Mouse (Mus musculus): ENCODE measurements around the gene Mboat2. TPM values are rescaled to one million over a fixed set of nuclear protein-coding genes. Genes with fewer than 3 reads are reported as not detected.

Mboat2 gene
- 33.7 and 34.4 TPM in 2 replicates for polyA plus RNA-seq (2014; fragmentation: Nextera tagmentation; extraction: Ambion mirVana)

DNA sequence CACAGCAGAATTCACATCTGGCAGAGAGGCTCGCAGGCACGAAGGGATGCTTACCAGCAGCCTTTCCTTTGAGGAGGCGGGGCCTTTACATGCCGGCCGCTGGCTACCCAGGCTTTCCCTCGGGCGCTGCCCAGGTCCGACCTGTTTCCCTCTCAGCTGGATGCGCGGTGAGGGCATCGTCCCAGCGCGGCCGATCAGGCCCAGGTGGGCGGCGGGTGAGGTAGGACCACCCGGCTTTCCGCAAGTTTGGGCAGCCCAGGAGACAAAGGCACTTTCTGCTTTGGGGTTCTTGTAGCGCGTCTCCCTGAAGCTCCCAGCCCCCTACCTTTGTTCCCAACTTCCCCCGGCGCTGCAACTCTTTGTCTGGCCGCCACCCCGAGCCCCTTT, at the start of gene Mboat2:
Mboat2 (plus strand) TSS at position 114 of the 387 bp plus-strand sequence.
- H3K4me1 ChIP-seq (ENCODE audit: control insufficient read depth in 2 of 2, insufficient read depth in 2 of 2, low read length in 2 of 2), result peaks cover 0 to 30% of the 10 kb centered on the region in 2 experiments; a peak in 3 of 4 replicates
- H3K4me2 ChIP-seq (ENCODE audit: low read length), result peak within 1 kb of the TSS; percentile 83
- H3K27me3 ChIP-seq (ENCODE audit: control insufficient read depth, insufficient read depth, low read length), result no peaks in the 10 kb centered on the region
- ATAC-seq (ENCODE audit: insufficient number of reproducible peaks, insufficient read depth, low FRiP score, low read depth), result peak; percentile 23
- H3K9ac ChIP-seq (ENCODE audit: low read length), result peak within 1 kb of the TSS; percentile 88
- H3K9me3 ChIP-seq (ENCODE audit: control insufficient read depth, low read length), result no peaks in the 10 kb centered on the region
- peak within 1 kb of the TSS; percentile 81 to 93 for H3K27ac ChIP-seq (replicated peaks in 1 of 2; ENCODE audit: control insufficient read depth in 1 of 2, insufficient read depth in 1 of 2, low read depth in 2 of 2, low read length in 2 of 2)
- peak within 1 kb of the TSS; percentile 87 to 96 for H3K4me3 ChIP-seq (ENCODE audit: control insufficient read depth in 1 of 2, insufficient read depth in 1 of 2, low read depth in 1 of 2, low read length in 2 of 2)
- WGBS, result 0% methylated on average over 22 of the region's 24 CpGs
- no peaks in the 10 kb centered on the region for H3K36me3 ChIP-seq (ENCODE audit: control insufficient read depth, insufficient read depth, low read length)

- Histone ChIP-seq H3K4me3 (ENCODE audit: control insufficient read depth in 1 of 2, insufficient read depth in 1 of 2, low read depth in 1 of 2, low read length in 2 of 2) (no peak overlapping the region), H3K4me1 (ENCODE audit: control insufficient read depth in 2 of 2, insufficient read depth in 2 of 2, low read length in 2 of 2) (no peaks in the 10 kb centered on the region), H3K27ac (replicated peaks in 1 of 2; ENCODE audit: control insufficient read depth in 1 of 2, insufficient read depth in 1 of 2, low read depth in 2 of 2, low read length in 2 of 2) (no peak overlapping the region), H3K9me3 (ENCODE audit: control insufficient read depth, low read length) (no peaks in the 10 kb centered on the region), H3K9ac (ENCODE audit: low read length) (no peak overlapping the region), H3K4me2 (ENCODE audit: low read length) (no peak overlapping the region), H3K27me3 (ENCODE audit: control insufficient read depth, insufficient read depth, low read length) (no peaks in the 10 kb centered on the region), H3K36me3 (ENCODE audit: control insufficient read depth, insufficient read depth, low read length) (no peaks in the 10 kb centered on the region)
- no peak for ATAC-seq (ENCODE audit: insufficient number of reproducible peaks, insufficient read depth, low FRiP score, low read depth)
- 75% methylated on average over 4 of the region's 4 CpGs for WGBS
These were observed 46.9 kb upstream of the Mboat2 start for GRCm38 (mm10) chr12:24783735-24784134.

DNA sequence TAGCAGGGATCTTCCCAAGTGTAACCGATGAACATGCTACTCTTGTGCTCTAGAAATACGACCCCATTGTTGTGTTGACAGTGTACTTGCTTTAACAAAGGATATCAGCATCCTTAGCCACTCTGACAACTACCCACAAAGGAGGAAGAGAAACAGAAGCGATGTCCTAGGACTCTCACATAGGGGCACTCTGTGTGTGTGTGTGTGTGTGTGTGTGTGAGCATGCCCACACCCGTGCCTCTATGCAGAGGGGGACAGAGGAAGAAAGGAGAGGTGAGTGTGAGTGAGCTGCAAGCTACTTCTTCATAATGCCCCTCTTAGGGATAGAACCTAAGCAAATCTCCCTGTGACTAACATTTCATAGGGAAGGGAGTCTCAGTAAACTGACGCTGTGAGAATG, 44.8 kb upstream of the Mboat2 start:
- no peak for ATAC-seq (ENCODE audit: insufficient number of reproducible peaks, insufficient read depth, low FRiP score, low read depth)
- Histone ChIP-seq H3K4me1 (ENCODE audit: control insufficient read depth in 2 of 2, insufficient read depth in 2 of 2, low read length in 2 of 2) (no peaks in the 10 kb centered on the region), H3K4me2 (ENCODE audit: low read length) (no peak overlapping the region), H3K9ac (ENCODE audit: low read length) (no peak overlapping the region), H3K4me3 (ENCODE audit: control insufficient read depth in 1 of 2, insufficient read depth in 1 of 2, low read depth in 1 of 2, low read length in 2 of 2) (no peak overlapping the region), H3K36me3 (ENCODE audit: control insufficient read depth, insufficient read depth, low read length) (no peaks in the 10 kb centered on the region), H3K27ac (replicated peaks in 1 of 2; ENCODE audit: control insufficient read depth in 1 of 2, insufficient read depth in 1 of 2, low read depth in 2 of 2, low read length in 2 of 2) (no peak overlapping the region), H3K27me3 (ENCODE audit: control insufficient read depth, insufficient read depth, low read length) (no peaks in the 10 kb centered on the region), H3K9me3 (ENCODE audit: control insufficient read depth, low read length) (no peaks in the 10 kb centered on the region)
- 72% methylated on average over 5 of the region's 5 CpGs for WGBS

- H3K36me3 ChIP-seq (ENCODE audit: control insufficient read depth, insufficient read depth, low read length), result no peaks in the 10 kb centered on the region
- no peaks in the 10 kb centered on the region for H3K9me3 ChIP-seq (ENCODE audit: control insufficient read depth, low read length)
- H3K4me2 ChIP-seq (ENCODE audit: low read length), result no peak overlapping the region
- no peak overlapping the region for H3K27ac ChIP-seq (replicated peaks in 1 of 2; ENCODE audit: control insufficient read depth in 1 of 2, insufficient read depth in 1 of 2, low read depth in 2 of 2, low read length in 2 of 2)
- no peak overlapping the region for H3K9ac ChIP-seq (ENCODE audit: low read length)
- 40% methylated on average over 4 of the region's 4 CpGs for WGBS
- H3K4me3 ChIP-seq (ENCODE audit: control insufficient read depth in 1 of 2, insufficient read depth in 1 of 2, low read depth in 1 of 2, low read length in 2 of 2), result no peak overlapping the region
- no peaks in the 10 kb centered on the region for H3K27me3 ChIP-seq (ENCODE audit: control insufficient read depth, insufficient read depth, low read length)
- no peaks in the 10 kb centered on the region for H3K4me1 ChIP-seq (ENCODE audit: control insufficient read depth in 2 of 2, insufficient read depth in 2 of 2, low read length in 2 of 2)
- ATAC-seq (ENCODE audit: insufficient number of reproducible peaks, insufficient read depth, low FRiP score, low read depth), result no peak
These were observed 44.4 kb upstream of the Mboat2 start for GRCm38 (mm10) chr12:24786316-24786715.

GRCm38 (mm10) chr12:24789659-24790058, 41.0 kb upstream of the Mboat2 start:
- H3K27me3 ChIP-seq (ENCODE audit: control insufficient read depth, insufficient read depth, low read length), result no peaks in the 10 kb centered on the region
- H3K4me1 ChIP-seq (ENCODE audit: control insufficient read depth in 2 of 2, insufficient read depth in 2 of 2, low read length in 2 of 2), result no peaks in the 10 kb centered on the region
- H3K27ac ChIP-seq (replicated peaks in 1 of 2; ENCODE audit: control insufficient read depth in 1 of 2, insufficient read depth in 1 of 2, low read depth in 2 of 2, low read length in 2 of 2), result no peak overlapping the region
- H3K9ac ChIP-seq (ENCODE audit: low read length), result no peak overlapping the region
- no peaks in the 10 kb centered on the region for H3K36me3 ChIP-seq (ENCODE audit: control insufficient read depth, insufficient read depth, low read length)
- ATAC-seq (ENCODE audit: insufficient number of reproducible peaks, insufficient read depth, low FRiP score, low read depth), result no peak
- H3K4me2 ChIP-seq (ENCODE audit: low read length), result no peak overlapping the region
- H3K4me3 ChIP-seq (ENCODE audit: control insufficient read depth in 1 of 2, insufficient read depth in 1 of 2, low read depth in 1 of 2, low read length in 2 of 2), result no peak overlapping the region
- WGBS, result 77% methylated on average over 1 of the region's 1 CpGs
- H3K9me3 ChIP-seq (ENCODE audit: control insufficient read depth, low read length), result no peaks in the 10 kb centered on the region

- H3K9me3 ChIP-seq (ENCODE audit: control insufficient read depth, low read length), result no peaks in the 10 kb centered on the region
- H3K36me3 ChIP-seq (ENCODE audit: control insufficient read depth, insufficient read depth, low read length), result no peaks in the 10 kb centered on the region
- H3K4me2 ChIP-seq (ENCODE audit: low read length), result no peak overlapping the region
- ATAC-seq (ENCODE audit: insufficient number of reproducible peaks, insufficient read depth, low FRiP score, low read depth), result no peak
- no peak overlapping the region for H3K9ac ChIP-seq (ENCODE audit: low read length)
- H3K27ac ChIP-seq (replicated peaks in 1 of 2; ENCODE audit: control insufficient read depth in 1 of 2, insufficient read depth in 1 of 2, low read depth in 2 of 2, low read length in 2 of 2), result no peak overlapping the region; a peak in 1 of 4 replicates
- no peaks in the 10 kb centered on the region for H3K27me3 ChIP-seq (ENCODE audit: control insufficient read depth, insufficient read depth, low read length)
- 3% methylated on average over 1 of the region's 1 CpGs for WGBS
- H3K4me3 ChIP-seq (ENCODE audit: control insufficient read depth in 1 of 2, insufficient read depth in 1 of 2, low read depth in 1 of 2, low read length in 2 of 2), result no peak overlapping the region
- H3K4me1 ChIP-seq (ENCODE audit: control insufficient read depth in 2 of 2, insufficient read depth in 2 of 2, low read length in 2 of 2), result peaks cover 9 to 15% of the 10 kb centered on the region in 2 experiments; a peak in 3 of 4 replicates
These were observed 19.4 kb upstream of the Mboat2 start for GRCm38 (mm10) chr12:24811230-24811629.

GRCm38 (mm10) chr12:24811906-24812305, 18.8 kb upstream of the Mboat2 start:
- no peaks in the 10 kb centered on the region for H3K27me3 ChIP-seq (ENCODE audit: control insufficient read depth, insufficient read depth, low read length)
- no peaks in the 10 kb centered on the region for H3K36me3 ChIP-seq (ENCODE audit: control insufficient read depth, insufficient read depth, low read length)
- no peak overlapping the region for H3K4me2 ChIP-seq (ENCODE audit: low read length)
- no peaks in the 10 kb centered on the region for H3K9me3 ChIP-seq (ENCODE audit: control insufficient read depth, low read length)
- no peak for ATAC-seq (ENCODE audit: insufficient number of reproducible peaks, insufficient read depth, low FRiP score, low read depth)
- WGBS, result 39% methylated on average over 4 of the region's 4 CpGs
- H3K27ac ChIP-seq (replicated peaks in 1 of 2; ENCODE audit: control insufficient read depth in 1 of 2, insufficient read depth in 1 of 2, low read depth in 2 of 2, low read length in 2 of 2), result no peak overlapping the region
- H3K4me3 ChIP-seq (ENCODE audit: control insufficient read depth in 1 of 2, insufficient read depth in 1 of 2, low read depth in 1 of 2, low read length in 2 of 2), result no peak overlapping the region
- H3K9ac ChIP-seq (ENCODE audit: low read length), result no peak overlapping the region
- H3K4me1 ChIP-seq (ENCODE audit: control insufficient read depth in 2 of 2, insufficient read depth in 2 of 2, low read length in 2 of 2), result peaks cover 9 to 15% of the 10 kb centered on the region in 2 experiments; a peak in 3 of 4 replicates

DNA sequence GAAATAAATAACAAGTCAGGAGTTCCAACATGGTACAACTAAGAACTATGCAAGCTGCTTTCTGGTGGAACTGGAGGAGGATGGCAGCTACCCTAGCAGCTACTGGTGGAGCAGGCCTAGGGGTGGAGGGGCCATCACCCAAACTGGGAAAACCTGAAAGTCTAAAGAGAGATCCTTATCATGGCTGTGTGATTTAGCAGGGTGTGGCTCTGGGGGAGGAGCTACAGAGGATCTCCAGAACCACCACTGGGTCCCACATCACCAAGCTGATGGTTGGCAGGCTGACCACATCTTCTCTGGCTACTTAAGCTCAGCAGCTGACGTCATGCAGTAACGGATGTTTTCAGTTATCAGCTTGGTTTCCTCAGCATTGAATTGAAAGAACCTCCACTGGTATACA, 7.8 kb upstream of the Mboat2 start:
- Histone ChIP-seq H3K4me1 (ENCODE audit: control insufficient read depth in 2 of 2, insufficient read depth in 2 of 2, low read length in 2 of 2) (peaks cover 2 to 10% of the 10 kb centered on the region in 2 experiments; a peak in 3 of 4 replicates), H3K27ac (replicated peaks in 1 of 2; ENCODE audit: control insufficient read depth in 1 of 2, insufficient read depth in 1 of 2, low read depth in 2 of 2, low read length in 2 of 2) (no peak overlapping the region), H3K27me3 (ENCODE audit: control insufficient read depth, insufficient read depth, low read length) (no peaks in the 10 kb centered on the region), H3K4me2 (ENCODE audit: low read length) (no peak overlapping the region), H3K9ac (ENCODE audit: low read length) (no peak overlapping the region), H3K9me3 (ENCODE audit: control insufficient read depth, low read length) (no peaks in the 10 kb centered on the region), H3K4me3 (ENCODE audit: control insufficient read depth in 1 of 2, insufficient read depth in 1 of 2, low read depth in 1 of 2, low read length in 2 of 2) (no peak overlapping the region), H3K36me3 (ENCODE audit: control insufficient read depth, insufficient read depth, low read length) (no peaks in the 10 kb centered on the region)
- 59% methylated on average over 2 of the region's 2 CpGs for WGBS
- ATAC-seq (ENCODE audit: insufficient number of reproducible peaks, insufficient read depth, low FRiP score, low read depth), result no peak

All from heart, embryonic 14.5 days (tissue).